Mouse (Mus musculus): ENCODE results near the gene Zfhx2.
"Not testable (repeated sequence)": the region's sequence is repeated elsewhere in the genome, so short reads cannot be mapped to it uniquely, and the experiment has no call there.

Gene Zfhx2

GRCm38 (mm10) chr14:55077481-55078365, 14.4 kb downstream of the Zfhx2 start:
- DNase-seq: no peak

- DNase-seq: no peak
Observed at GRCm38 (mm10) chr14:55076956-55077355, 15.2 kb downstream of the Zfhx2 start.

GRCm38 (mm10) chr14:55076224-55076623, 15.9 kb downstream of the Zfhx2 start:
- peak; percentile 61 for DNase-seq

- DNase-seq: no peak
Observed at GRCm38 (mm10) chr14:55074416-55074815, 17.7 kb downstream of the Zfhx2 start.

GRCm38 (mm10) chr14:55071756-55072155, 20.4 kb downstream of the Zfhx2 start:
- DNase-seq: no peak

GRCm38 (mm10) chr14:55066042-55066441, 26.1 kb downstream of the Zfhx2 start:
- no peak for DNase-seq

GRCm38 (mm10) chr14:55065391-55065790, 26.7 kb downstream of the Zfhx2 start:
- peak; percentile 49 for DNase-seq

GRCm38 (mm10) chr14:55064481-55065370, 27.4 kb downstream of the Zfhx2 start:
- peak; percentile 57 for DNase-seq

- DNase-seq: peak; percentile 57
Observed at GRCm38 (mm10) chr14:55063581-55064381, 28.3 kb downstream of the Zfhx2 start.

- DNase-seq: no peak
Observed at GRCm38 (mm10) chr14:55063117-55063516, 29.0 kb downstream of the Zfhx2 start.

- DNase-seq: peak; percentile 69
Observed at GRCm38 (mm10) chr14:55062626-55063025, 29.5 kb downstream of the Zfhx2 start.

- no peak for DNase-seq
Observed at GRCm38 (mm10) chr14:55061845-55062244, 30.3 kb downstream of the Zfhx2 start.

GRCm38 (mm10) chr14:55059931-55060330, 32.2 kb downstream of the Zfhx2 start:
- no peak for DNase-seq

GRCm38 (mm10) chr14:55059009-55059408, 33.1 kb downstream of the Zfhx2 start:
- DNase-seq: no peak

- peak; percentile 95 for DNase-seq
Observed at GRCm38 (mm10) chr14:55055167-55055834, 36.8 kb downstream of the Zfhx2 start.

GRCm38 (mm10) chr14:55054191-55054749, 37.9 kb downstream of the Zfhx2 start:
- DNase-seq: peak; percentile 81

- peak; percentile 95 for DNase-seq
Observed at GRCm38 (mm10) chr14:55053708-55054190, 38.4 kb downstream of the Zfhx2 start.

- DNase-seq: peak; percentile 29
Observed at GRCm38 (mm10) chr14:55053050-55053449, 39.1 kb downstream of the Zfhx2 start.

GRCm38 (mm10) chr14:55052496-55052895, 39.6 kb downstream of the Zfhx2 start:
- DNase-seq: peak; percentile 94

GRCm38 (mm10) chr14:55047971-55048531, 44.1 kb downstream of the Zfhx2 start:
- no peak for DNase-seq

GRCm38 (mm10) chr14:55043694-55044093, 48.4 kb downstream of the Zfhx2 start:
- DNase-seq: not testable (repeated sequence)

Data from cerebellum, adult 11 months (tissue).